17 mouse cellular contexts compared by ENCODE assay signal in genomic region chr1:181631371-181631770, GRCm38 (mm10). TPM values are rescaled to one million over a fixed set of nuclear protein-coding genes. Genes with fewer than 3 reads are reported as not detected.
"Had no signal": no experiment of that assay in that cellular context is flagged by ENCODE, and none has a peak within 500 bp of the region (broad histone marks: within the 10 kb centered on the region; RNA-seq: fewer than 3 reads in every experiment).

No protein-coding gene starts in this region.

- DNase-seq: gastrocnemius, postnatal 14 days; gastrocnemius, postnatal 36 days; heart, adult 18-20 months; heart, postnatal 10 days; kidney, adult 11 months; kidney, adult 2 months; kidney, adult 9 months; kidney, postnatal 14 days; kidney, postnatal 36 days; layer of hippocampus, adult 9-11 months; layer of hippocampus, postnatal 36 days; liver; liver, embryonic 13.5 days; liver, postnatal 0 days had no signal

RNA-seq across cellular contexts. Expression of gene Dnah14, which starts 55.0 kb away (rescaled TPM):
- total RNA-seq: gastrocnemius, adult 8-10 months; heart, adult 18-20 months; heart, adult 8-10 months; heart, postnatal 10 days; heart, postnatal 25 days had no signal
